Mouse (Mus musculus) cerebellum, postnatal 4 days (tissue): ENCODE measurements around the gene Usp10.
A peak's percentile ranks its signal among the peaks of the same experiment; 100 is the strongest.

ENCODE experiments used
- DNase-seq, 2 experiments: peaks; one replicate each; pipeline ENCODE4 v3.0.0; 2022; ENCODE audit warnings: low spot score in 2 of 2, mixed read lengths in 1 of 2

The Usp10 gene

GRCm38 (mm10) chr8:119909944-119910546 lies at the start of gene Usp10:
TSS of gene Usp10 (plus strand) at chr8:119910360.
- DNase-seq, result no peak

- peak; percentile 94 to 96 for DNase-seq
Observed at GRCm38 (mm10) chr8:119861706-119862389, 48.3 kb upstream of the Usp10 start, which contains the start of gene Klhl36. TSS of gene Klhl36 (plus strand) at chr8:119862266.

GRCm38 (mm10) chr8:119862390-119862734 lies 47.8 kb upstream of the Usp10 start:
- no peak for DNase-seq

GRCm38 (mm10) chr8:119862749-119863148 lies 47.4 kb upstream of the Usp10 start:
- DNase-seq, result no peak

- no peak for DNase-seq
Observed at GRCm38 (mm10) chr8:119869616-119870015, 40.5 kb upstream of the Usp10 start.

GRCm38 (mm10) chr8:119873181-119873580 lies 37.0 kb upstream of the Usp10 start:
- no peak for DNase-seq

GRCm38 (mm10) chr8:119881301-119881700 lies 28.9 kb upstream of the Usp10 start:
- no peak for DNase-seq

- no peak for DNase-seq
Observed at GRCm38 (mm10) chr8:119881917-119882316, 28.2 kb upstream of the Usp10 start.

- no peak for DNase-seq
Observed at GRCm38 (mm10) chr8:119883281-119883680, 26.9 kb upstream of the Usp10 start.

- DNase-seq, result peak in 1 of 2 experiments; percentile 37
Observed at GRCm38 (mm10) chr8:119885612-119886011, 24.5 kb upstream of the Usp10 start.

- DNase-seq, result peak in 1 of 2 experiments; percentile 62
Observed at GRCm38 (mm10) chr8:119887130-119887529, 23.0 kb upstream of the Usp10 start.

GRCm38 (mm10) chr8:119888012-119888411 lies 22.1 kb upstream of the Usp10 start:
- DNase-seq, result no peak

- DNase-seq, result no peak
Observed at GRCm38 (mm10) chr8:119897069-119897468, 13.1 kb upstream of the Usp10 start.

GRCm38 (mm10) chr8:119897933-119898332 lies 12.2 kb upstream of the Usp10 start:
- DNase-seq, result no peak

- no peak for DNase-seq
Observed at GRCm38 (mm10) chr8:119901349-119901748, 8.8 kb upstream of the Usp10 start.

- DNase-seq, result no peak
Observed at GRCm38 (mm10) chr8:119901952-119902351, 8.2 kb upstream of the Usp10 start.

- no peak for DNase-seq
Observed at GRCm38 (mm10) chr8:119904323-119904911, 5.7 kb upstream of the Usp10 start.

GRCm38 (mm10) chr8:119910547-119911257 lies 542 bp downstream of the Usp10 start, which contains the start of gene Gm20388:
TSS of gene Gm20388 (plus strand) at chr8:119910841.
- DNase-seq, result peak; percentile 91 to 93

GRCm38 (mm10) chr8:119911258-119911962 lies 1.2 kb downstream of the Usp10 start:
- no peak for DNase-seq

- no peak for DNase-seq
Observed at GRCm38 (mm10) chr8:119912643-119913042, 2.5 kb downstream of the Usp10 start.

GRCm38 (mm10) chr8:119913181-119913580 lies 3.0 kb downstream of the Usp10 start:
- no peak for DNase-seq

GRCm38 (mm10) chr8:119914161-119914560 lies 4.0 kb downstream of the Usp10 start:
- no peak for DNase-seq
